Mouse (Mus musculus) heart, postnatal 0 days (tissue): ENCODE measurements around the gene Ifnlr1. TPM values are rescaled to one million over a fixed set of nuclear protein-coding genes. Genes with fewer than 3 reads are reported as not detected.

Experiments used
- ATAC-seq: fragments of 200-750 bp; cut with Nextera tagmentation; 2 replicates; pipeline ENCODE4 v1.8.0; 2017; ENCODE audit warnings: low read depth, moderate number of reproducible peaks, moderate library complexity; ENCODE audit not compliant: insufficient read depth
- DNase-seq: peaks from one replicate; pipeline ENCODE4 v3.0.0-alpha.2; 2016; ENCODE audit warnings: low spot score
- H3K27ac ChIP-seq: fragments of 300-500 bp; sonication (generic); 2 replicates; pipeline ENCODE4 v1.5.1; 2014; ENCODE audit warnings: low read depth, mild to moderate bottlenecking
- H3K27me3 ChIP-seq: fragments of 300-500 bp; sonication (generic); 2 replicates; pipeline ENCODE4 v1.6.1; 2014; ENCODE audit warnings: low read length, mixed read lengths; ENCODE audit not compliant: control insufficient read depth, insufficient read depth
- H3K36me3 ChIP-seq: fragments of 300-500 bp; sonication (generic); replicated peaks from 2 replicates; pipeline ENCODE4 v1.6.1; 2014; ENCODE audit warnings: low read length, mixed read lengths; ENCODE audit not compliant: control insufficient read depth, insufficient read depth
- H3K4me1 ChIP-seq: fragments of 300-500 bp; sonication (generic); 2 replicates; pipeline ENCODE4 v1.6.1; 2014; ENCODE audit warnings: antibody characterized with exemption; ENCODE audit not compliant: control insufficient read depth, insufficient read depth
- H3K4me2 ChIP-seq: fragments of 300-500 bp; sonication (generic); 2 replicates; pipeline ENCODE4 v1.6.1; 2014; ENCODE audit warnings: low read depth, mild to moderate bottlenecking, low read length, moderate library complexity
- H3K4me3 ChIP-seq: fragments of 300-500 bp; sonication (generic); 2 replicates; pipeline ENCODE4 v1.5.1; 2014; ENCODE audit warnings: low read depth, low read length
- H3K9ac ChIP-seq: fragments of 300-500 bp; sonication (generic); replicated peaks from 2 replicates; pipeline ENCODE4 v1.6.1; 2014; ENCODE audit warnings: low read depth, low read length, mixed read lengths
- H3K9me3 ChIP-seq: fragments of 300-500 bp; sonication (generic); replicated peaks from 2 replicates; pipeline ENCODE4 v1.6.1; 2016; ENCODE audit warnings: low read length; ENCODE audit not compliant: control insufficient read depth
- CTCF ChIP-seq: IDR thresholded peaks from 2 replicates; pipeline ENCODE4 v1.5.1; 2016; ENCODE audit warnings: antibody characterized with exemption, control low read depth, low read depth
- EP300 ChIP-seq: IDR thresholded peaks from 2 replicates; pipeline ENCODE4 v1.6.1; 2016; ENCODE audit warnings: antibody characterized with exemption, low read depth
- WGBS: fragments of 180-500 bp; shearing (Covaris S2); extraction: QIAGEN DNeasy Blood & Tissue Kit; methylation state at CpG from one replicate; pipeline ENCODE4 v1.1.7; 2014; 5-methylcytosine and 5-hydroxymethylcytosine counted together
- polyA plus RNA-seq: library from polyadenylated mRNA; unstranded; fragments of >200 nt; fragmentation: Nextera tagmentation; extraction: Ambion mirVana; gene quantifications from 2 replicates; pipeline ENCODE4 v1.2.1, GENCODE M21; 2015
- total RNA-seq: library from RNA; depleted of rRNA; stranded (reverse); fragments of >200 nt; gene quantifications from 2 replicates; pipeline ENCODE4 v1.2.3, GENCODE M21; 2014; ENCODE audit warnings: low replicate concordance

Gene Ifnlr1
- total and polyA plus RNA-seq, 2 experiments from 2014 or later: 0.77 to 1.9 TPM

- Histone ChIP-seq H3K9ac (no peak overlapping the region), H3K4me2 (no peak overlapping the region), H3K4me1 (peaks cover 51% of the 10 kb centered on the region), H3K27ac (peak overlapping the region; percentile 85), H3K36me3 (no peaks in the 10 kb centered on the region), H3K4me3 (no peak overlapping the region), H3K27me3 (no peaks in the 10 kb centered on the region), H3K9me3 (no peaks in the 10 kb centered on the region)
- no peak for TF ChIP-seq EP300
- DNase-seq (no peak), ATAC-seq (no peak)
- 14% methylated on average over 7 of the region's 7 CpGs for WGBS
Measured at GRCm38 (mm10) chr4:135655499-135655898, 30.6 kb upstream of the Ifnlr1 start.

GRCm38 (mm10) chr4:135656094-135656589, 29.9 kb upstream of the Ifnlr1 start:
- ATAC-seq (peak; percentile 47), DNase-seq (peak; percentile 79)
- TF ChIP-seq EP300: 0 out of 2 replicates have a peak, but pooled peaks have one; percentile 21
- TF ChIP-seq CTCF: 0 out of 2 replicates have a peak, but pooled peaks have one; percentile 19
- H3K27ac ChIP-seq: peak overlapping the region; percentile 85
- H3K36me3 ChIP-seq: no peaks in the 10 kb centered on the region
- no peak overlapping the region for H3K9ac ChIP-seq
- no peak overlapping the region for H3K4me3 ChIP-seq
- no peaks in the 10 kb centered on the region for H3K27me3 ChIP-seq
- H3K4me2 ChIP-seq: no peak overlapping the region
- H3K9me3 ChIP-seq: no peaks in the 10 kb centered on the region
- peaks cover 53% of the 10 kb centered on the region for H3K4me1 ChIP-seq
- WGBS: 9% methylated on average over 10 of the region's 10 CpGs

GRCm38 (mm10) chr4:135658484-135658883, 27.6 kb upstream of the Ifnlr1 start:
- Histone ChIP-seq H3K9me3 (no peaks in the 10 kb centered on the region), H3K4me1 (peaks cover 48% of the 10 kb centered on the region), H3K4me2 (peak overlapping the region; percentile 16; the same call in 1 of the 2 replicates), H3K4me3 (no peak overlapping the region), H3K27ac (peak overlapping the region; percentile 84), H3K27me3 (no peaks in the 10 kb centered on the region), H3K36me3 (no peaks in the 10 kb centered on the region), H3K9ac (no peak overlapping the region)
- DNase-seq: peak; percentile 76
- peak; percentile 65 for ATAC-seq
- TF ChIP-seq EP300 (no peak), CTCF (no peak)
- WGBS: 17% methylated on average over 5 of the region's 5 CpGs

- peak; percentile 31 for ATAC-seq
Measured at GRCm38 (mm10) chr4:135658899-135659298, 27.2 kb upstream of the Ifnlr1 start.

GRCm38 (mm10) chr4:135661082-135661809, 24.8 kb upstream of the Ifnlr1 start:
- WGBS: 45% methylated on average over 6 of the region's 6 CpGs
- H3K27me3 ChIP-seq: no peaks in the 10 kb centered on the region
- DNase-seq: peak; percentile 53
- H3K4me2 ChIP-seq: no peak overlapping the region
- no peaks in the 10 kb centered on the region for H3K9me3 ChIP-seq
- peaks cover 24% of the 10 kb centered on the region for H3K4me1 ChIP-seq
- peak; percentile 15; the same call in 1 of the 2 replicates for ATAC-seq
- no peaks in the 10 kb centered on the region for H3K36me3 ChIP-seq
- H3K4me3 ChIP-seq: no peak overlapping the region
- TF ChIP-seq CTCF: peak; percentile 21
- no peak for TF ChIP-seq EP300
- no peak overlapping the region for H3K9ac ChIP-seq
- H3K27ac ChIP-seq: no peak overlapping the region

More at GRCm38 (mm10) chr4:135658899-135659298, 27.2 kb upstream of the Ifnlr1 start:
- TF ChIP-seq EP300 (no peak), CTCF (no peak)
- H3K4me1 ChIP-seq: peaks cover 43% of the 10 kb centered on the region
- no peaks in the 10 kb centered on the region for H3K9me3 ChIP-seq
- H3K4me2 ChIP-seq: peak overlapping the region; percentile 16; the same call in 1 of the 2 replicates
- H3K9ac ChIP-seq: no peak overlapping the region
- H3K27ac ChIP-seq: peak overlapping the region; percentile 84
- H3K36me3 ChIP-seq: no peaks in the 10 kb centered on the region
- no peak overlapping the region for H3K4me3 ChIP-seq
- 39% methylated on average over 12 of the region's 12 CpGs for WGBS
- H3K27me3 ChIP-seq: no peaks in the 10 kb centered on the region
- no peak for DNase-seq
